Mouse (Mus musculus): Measurements from ENCODE around the gene Plekha3.

Plekha3 gene

DNA sequence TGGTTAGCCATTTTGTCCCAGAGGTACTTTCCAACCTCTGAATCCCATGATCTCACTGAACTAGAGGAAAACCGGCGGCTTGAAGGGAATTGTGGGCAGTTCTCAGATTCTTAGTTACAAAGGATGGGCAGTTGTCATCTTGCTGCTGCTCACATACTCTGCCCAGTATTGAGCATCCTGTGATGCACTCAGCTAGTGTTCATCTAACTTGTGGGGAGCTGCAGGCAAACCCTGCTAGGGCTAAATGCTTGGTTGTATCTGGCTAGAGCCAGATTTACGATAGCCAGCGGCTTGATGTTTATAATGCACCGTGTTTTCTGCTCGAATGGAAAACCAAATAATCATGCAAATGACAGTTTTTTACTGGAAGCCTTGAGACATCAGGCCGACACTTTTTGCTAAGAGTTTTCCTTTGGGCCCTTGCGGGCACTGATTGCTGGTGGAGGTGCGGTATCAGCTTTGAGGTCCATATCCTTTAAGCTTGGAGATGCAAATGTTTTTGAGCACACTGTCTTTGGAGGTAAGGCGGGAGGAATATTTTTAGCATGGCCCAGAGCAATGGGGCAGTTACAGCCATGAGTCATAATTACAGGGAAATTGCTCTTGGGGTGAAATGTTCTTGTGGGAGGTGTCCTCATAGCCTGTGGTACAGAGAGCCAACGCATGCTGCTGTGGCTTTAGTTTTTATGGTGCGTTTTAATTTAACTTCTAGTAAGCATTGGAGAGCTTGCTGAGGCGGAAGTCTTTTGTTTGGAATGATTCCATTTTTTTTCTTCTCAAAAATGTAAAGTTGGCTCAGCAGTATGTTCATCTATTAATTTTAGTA is 1.5 kb downstream of the Plekha3 start:
- no peak for DNase-seq (ENCODE audit: low spot score)

DNA sequence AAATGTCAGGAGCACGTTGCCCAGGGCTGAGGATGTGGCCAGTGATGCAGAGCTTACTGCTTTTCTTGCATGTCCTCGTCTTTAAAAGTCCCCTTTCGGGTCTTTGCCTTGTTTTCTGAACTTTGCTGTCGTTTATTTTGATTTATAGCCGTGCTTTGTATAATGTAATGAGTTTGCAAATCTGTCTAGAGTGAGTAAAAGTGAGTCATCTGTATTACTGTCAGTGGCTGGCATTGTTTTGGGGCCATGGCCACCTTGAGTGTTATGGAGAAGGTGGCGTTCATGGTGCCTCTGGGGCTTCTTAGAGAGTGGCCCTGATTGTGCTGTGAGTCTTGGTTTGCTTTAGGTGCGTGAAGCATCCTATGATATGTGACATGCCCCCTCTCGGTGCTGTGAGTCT is 7.2 kb downstream of the Plekha3 start:
- DNase-seq (ENCODE audit: low spot score), result no peak

GRCm38 (mm10) chr2:76686986-76687385 is 11.9 kb downstream of the Plekha3 start:
- DNase-seq (ENCODE audit: low spot score), result no peak

DNA sequence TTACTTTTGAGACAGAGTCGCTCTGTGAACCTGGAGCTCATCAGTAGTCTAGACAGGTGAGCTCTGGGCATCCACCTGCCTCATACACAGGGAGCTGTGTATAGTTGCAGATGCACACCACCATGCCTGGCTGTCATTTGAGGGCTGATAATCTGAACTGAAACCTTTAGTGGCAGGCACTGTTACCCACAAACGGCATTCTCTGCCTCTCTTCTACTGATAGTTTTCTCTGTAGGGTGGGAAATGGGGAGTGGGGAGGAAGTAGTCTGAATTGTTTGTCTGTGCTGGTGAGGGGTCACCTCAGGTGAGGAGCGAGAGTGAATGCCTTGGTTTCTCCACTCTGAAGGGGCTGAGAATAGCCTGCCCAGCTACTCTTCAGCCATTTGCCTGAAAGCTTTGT is 12.5 kb downstream of the Plekha3 start:
- no peak for DNase-seq (ENCODE audit: low spot score)

GRCm38 (mm10) chr2:76688162-76688561 is 13.1 kb downstream of the Plekha3 start:
- DNase-seq (ENCODE audit: low spot score), result no peak

DNA sequence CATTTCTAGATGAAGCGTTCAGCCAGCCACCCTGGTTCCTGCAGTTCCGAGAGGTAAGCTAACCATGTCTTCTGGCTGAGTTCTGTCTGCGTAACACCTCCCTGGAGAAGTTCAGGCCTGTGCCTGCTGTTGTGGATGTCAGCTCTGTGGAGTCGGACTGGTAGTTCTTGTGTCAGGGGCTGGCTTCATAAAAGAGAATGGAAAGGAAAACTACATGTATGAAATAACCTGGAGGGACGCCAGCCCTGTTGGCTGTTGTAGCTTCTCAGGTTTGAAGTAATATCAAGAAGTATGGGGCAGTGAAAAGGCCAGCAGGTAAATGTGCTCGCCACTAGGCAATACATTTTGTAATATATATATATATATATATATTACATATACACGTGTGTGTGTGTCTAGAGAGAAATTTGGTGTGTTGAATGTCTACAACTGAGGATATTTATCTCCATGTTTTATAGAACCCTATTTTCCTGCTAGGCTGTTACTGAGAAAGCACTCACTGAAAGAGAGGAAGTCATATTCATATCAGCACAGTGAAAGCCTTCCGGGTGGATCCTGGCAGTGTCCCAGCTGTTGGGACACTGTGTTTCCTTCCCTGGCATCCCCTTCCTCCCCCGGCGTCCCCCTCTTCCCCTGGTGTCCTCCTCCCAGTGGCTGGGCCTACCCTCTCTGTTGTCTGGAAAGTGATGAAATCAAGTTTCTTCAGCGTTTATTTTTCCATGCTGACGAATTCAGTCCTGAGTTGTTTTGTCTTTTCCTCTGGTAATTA is 15.5 kb downstream of the Plekha3 start:
- DNase-seq (ENCODE audit: low spot score), result peak; percentile 36

DNA sequence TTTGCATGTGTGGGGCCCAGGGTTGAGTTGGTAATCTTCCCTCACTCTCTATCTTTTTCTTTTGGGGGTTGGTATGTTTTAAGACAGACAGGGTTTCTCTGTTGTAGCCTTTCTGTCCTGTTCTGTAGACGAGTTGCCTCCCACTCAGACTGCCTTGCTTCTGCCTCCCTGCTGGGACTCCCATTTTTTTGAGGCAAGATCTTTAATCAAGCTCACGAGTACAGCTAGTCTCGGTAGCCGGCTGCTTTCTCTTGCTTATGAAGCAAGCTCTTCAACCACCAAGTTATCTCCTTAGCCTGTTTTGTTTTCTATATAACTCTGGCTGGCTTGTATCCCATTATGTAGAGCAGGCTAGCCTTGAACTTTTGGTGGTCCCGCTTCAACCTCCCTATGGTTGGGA is 18.7 kb downstream of the Plekha3 start:
- no peak for DNase-seq (ENCODE audit: low spot score)

DNA sequence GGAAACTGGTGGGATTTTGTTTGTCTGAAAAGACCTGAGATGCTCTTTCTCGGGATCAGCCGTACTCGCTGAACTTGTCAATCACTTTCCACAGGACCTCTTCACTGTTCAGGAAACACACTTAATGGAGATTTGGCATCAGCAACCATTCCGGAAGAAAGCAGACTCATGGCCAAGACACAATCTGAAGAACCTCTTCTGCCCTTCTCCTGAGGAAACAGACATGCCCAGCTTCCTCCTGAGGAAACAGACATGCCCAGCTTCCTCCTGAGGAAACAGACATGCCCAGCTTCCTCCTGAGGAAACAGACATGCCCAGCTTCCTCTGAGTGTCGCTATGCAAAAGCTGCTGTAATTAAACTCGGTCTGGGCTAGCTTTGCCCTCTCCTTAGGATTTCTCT is 20.2 kb downstream of the Plekha3 start:
- no peak for DNase-seq (ENCODE audit: low spot score)

DNA sequence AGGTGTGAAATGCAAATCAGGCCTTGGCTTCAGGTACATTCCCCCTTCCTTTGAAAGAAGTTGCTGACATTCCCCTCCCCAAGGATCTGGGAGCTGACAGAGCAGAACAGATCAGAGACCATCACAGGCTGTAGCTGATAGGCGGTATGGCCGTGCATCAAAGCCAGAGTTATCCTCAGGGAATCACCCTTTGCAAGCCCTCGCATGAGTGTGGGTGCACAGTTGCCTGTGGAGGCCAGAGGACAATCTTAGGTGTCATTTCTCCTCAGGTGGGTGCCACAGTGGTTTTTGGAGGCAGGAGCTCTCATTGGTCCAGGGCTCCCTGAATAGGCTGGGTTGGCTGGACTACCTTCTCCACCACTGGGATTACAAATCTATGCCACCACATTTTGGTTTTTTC is 27.1 kb downstream of the Plekha3 start:
- DNase-seq (ENCODE audit: low spot score), result no peak

GRCm38 (mm10) chr2:76702751-76703150 is 27.7 kb downstream of the Plekha3 start:
- no peak for DNase-seq (ENCODE audit: low spot score)

GRCm38 (mm10) chr2:76705655-76706054 is 30.6 kb downstream of the Plekha3 start:
- no peak for DNase-seq (ENCODE audit: low spot score)

GRCm38 (mm10) chr2:76708512-76708911 is 33.4 kb downstream of the Plekha3 start:
- no peak for DNase-seq (ENCODE audit: low spot score)

DNA sequence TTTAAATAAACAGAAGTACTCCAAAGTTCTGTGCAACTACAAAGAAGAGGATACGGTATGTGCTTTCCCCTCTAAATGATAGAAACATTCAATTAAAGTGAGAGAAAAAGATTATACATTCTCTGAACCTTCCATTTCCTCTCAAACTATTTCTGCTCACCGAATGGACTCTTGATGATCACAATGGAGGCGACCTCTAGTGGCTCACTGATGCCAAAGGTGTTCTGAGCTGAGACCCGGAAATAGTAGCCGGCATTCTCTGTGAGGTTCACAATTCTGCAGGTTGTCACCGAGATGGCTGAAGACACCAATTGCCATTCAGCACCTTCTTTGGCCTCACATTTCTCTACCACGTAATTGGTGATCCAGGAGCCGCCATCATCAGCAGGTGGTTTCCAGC is 39.9 kb downstream of the Plekha3 start:
- DNase-seq (ENCODE audit: low spot score), result no peak

DNA sequence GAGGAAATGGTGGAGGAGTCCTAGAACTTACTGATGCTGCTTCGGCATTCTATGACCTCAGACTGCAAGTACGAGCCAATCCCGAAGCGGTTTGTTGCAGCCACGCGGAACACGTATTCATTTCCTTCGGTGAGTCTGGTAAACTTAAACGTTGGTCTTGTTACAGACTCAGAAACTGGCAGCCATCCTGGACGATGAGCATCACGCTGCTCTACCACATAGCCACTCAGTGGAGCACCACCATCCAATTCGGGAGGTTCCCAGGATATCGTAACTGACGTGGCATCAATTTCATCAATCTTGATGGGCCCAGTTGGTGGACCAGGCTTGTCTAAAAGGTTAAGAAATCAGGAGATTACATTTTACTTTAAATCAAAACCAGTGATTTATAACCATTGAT is 44.6 kb downstream of the Plekha3 start:
- DNase-seq (ENCODE audit: low spot score), result no peak

All from ovary, postnatal 36 days (tissue).